Mouse (Mus musculus) limb, embryonic 14.5 days (tissue): ENCODE results near the gene Loxl4. TPM values are rescaled to one million over a fixed set of nuclear protein-coding genes. Genes with fewer than 3 reads are reported as not detected.

Source experiments
- ATAC-seq: fragments of 200-750 bp; cut with Nextera tagmentation; 2 replicates; pipeline ENCODE4 v1.8.0; 2017; ENCODE audit warnings: low read depth, moderate number of reproducible peaks, moderate TSS enrichment; ENCODE audit not compliant: low FRiP score
- DNase-seq: peaks from one replicate; pipeline ENCODE4 v3.0.0-alpha.2; 2015; ENCODE audit warnings: low spot score
- H3K27ac ChIP-seq: fragments of 300-500 bp; sonication (generic); replicated peaks from 2 replicates; pipeline ENCODE4 v1.5.1; 2014; ENCODE audit warnings: low read depth, mild to moderate bottlenecking, low read length, moderate library complexity, mixed read lengths
- H3K27me3 ChIP-seq: fragments of 300-500 bp; sonication (generic); 2 replicates; pipeline ENCODE4 v1.6.1; 2014; ENCODE audit warnings: low read length, mixed read lengths; ENCODE audit not compliant: control insufficient read depth, insufficient read depth
- H3K36me3 ChIP-seq: fragments of 300-500 bp; sonication (generic); 2 replicates; pipeline ENCODE4 v1.6.1; 2014; ENCODE audit warnings: mild to moderate bottlenecking, low read length, moderate library complexity, mixed read lengths; ENCODE audit not compliant: control insufficient read depth, insufficient read depth
- H3K4me1 ChIP-seq: fragments of 300-500 bp; sonication (generic); 2 replicates; pipeline ENCODE4 v1.6.1; 2014; ENCODE audit warnings: antibody characterized with exemption, low read length, mixed read lengths; ENCODE audit not compliant: control insufficient read depth, insufficient read depth
- H3K4me2 ChIP-seq: fragments of 300-500 bp; sonication (generic); replicated peaks from 2 replicates; pipeline ENCODE4 v1.6.1; 2014; ENCODE audit warnings: low read depth, mild to moderate bottlenecking, low read length, moderate library complexity; ENCODE audit not compliant: severe bottlenecking
- H3K4me3 ChIP-seq: fragments of 300-500 bp; sonication (generic); replicated peaks from 2 replicates; pipeline ENCODE4 v1.5.1; 2014; ENCODE audit warnings: low read length
- H3K9ac ChIP-seq: fragments of 300-500 bp; sonication (generic); 2 replicates; pipeline ENCODE4 v1.6.1; 2014; ENCODE audit warnings: mild to moderate bottlenecking, low read depth, low read length, moderate library complexity; ENCODE audit not compliant: severe bottlenecking
- H3K9me3 ChIP-seq: fragments of 300-500 bp; sonication (generic); 2 replicates; pipeline ENCODE4 v1.6.1; 2016; ENCODE audit warnings: low read length; ENCODE audit not compliant: control insufficient read depth
- POLR2A ChIP-seq: fragments of 200-500 bp; IDR thresholded peaks from 2 replicates; pipeline ENCODE4 v1.8.0; 2012; ENCODE audit warnings: inconsistent platforms, mild to moderate bottlenecking, moderate library complexity, borderline replicate concordance; ENCODE audit not compliant: insufficient read depth, insufficient read length; ENCODE audit errors: extremely low read depth
- WGBS: fragments of 180-500 bp; shearing (Covaris S2); extraction: QIAGEN DNeasy Blood & Tissue Kit; methylation state at CpG from one replicate; pipeline ENCODE4 v1.1.7; 2014; 5-methylcytosine and 5-hydroxymethylcytosine counted together
- polyA plus RNA-seq, 2 experiments: library from polyadenylated mRNA; depleted of rRNA in 1 of 2; stranded (reverse) in 1 of 2; unstranded in 1 of 2; fragments of >200 nt; fragmentation: Nextera tagmentation in 1 of 2; extraction: Ambion mirVana in 1 of 2; gene quantifications; 2 replicates each; pipeline versions ENCODE4 v1.2.1 to v1.2.3; 2012 to 2014

The Loxl4 gene
- polyA plus RNA-seq, 2 experiments: 2.5 to 11.9 TPM

DNA sequence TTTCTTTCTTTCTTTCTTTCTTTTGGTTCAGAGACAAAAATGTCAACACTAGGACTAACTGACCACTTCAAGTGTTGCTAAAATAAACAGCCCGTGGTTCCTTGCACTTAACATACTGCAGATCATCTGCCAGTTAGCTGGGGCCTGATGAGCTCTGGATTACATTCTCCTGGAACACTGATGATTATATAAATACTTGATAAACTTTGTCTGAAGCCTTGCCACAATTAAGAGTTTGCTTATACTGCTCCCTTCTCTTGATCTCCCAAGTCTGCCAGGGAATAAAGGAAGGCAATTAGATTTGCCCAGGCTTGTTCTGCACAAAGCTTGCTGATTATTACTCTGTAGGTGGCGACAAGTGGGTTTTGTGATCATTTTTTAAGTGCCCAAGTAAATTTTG is 24.9 kb downstream of the Loxl4 start:
- Histone ChIP-seq H3K9ac (no peak overlapping the region), H3K4me2 (no peak overlapping the region), H3K27ac (no peak overlapping the region), H3K9me3 (no peaks in the 10 kb centered on the region), H3K4me1 (no peaks in the 10 kb centered on the region), H3K27me3 (no peaks in the 10 kb centered on the region), H3K36me3 (peaks cover 52% of the 10 kb centered on the region), H3K4me3 (no peak overlapping the region)
- no peak for ATAC-seq
- no peak for TF ChIP-seq POLR2A
- DNase-seq: no peak
- 64% methylated on average over 2 of the region's 2 CpGs for WGBS

DNA sequence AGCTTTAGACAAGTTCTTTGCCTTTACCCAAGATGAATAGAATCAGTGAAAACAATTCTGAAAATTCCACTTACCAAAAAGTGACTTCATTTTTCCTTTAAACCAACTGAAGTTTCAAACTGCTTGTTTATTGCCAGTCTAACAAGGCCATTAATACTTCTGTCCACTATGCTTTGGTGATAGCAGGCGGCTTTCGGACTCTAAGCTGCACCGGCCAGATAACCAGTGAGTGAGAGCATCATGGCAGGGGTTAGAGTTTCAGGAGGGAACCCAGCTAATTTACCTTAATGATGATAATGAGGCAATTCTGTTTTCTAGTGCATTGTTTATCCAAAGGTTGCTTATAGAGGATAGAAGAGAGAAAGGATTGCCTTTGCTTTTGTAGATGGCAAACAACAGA is 28.4 kb downstream of the Loxl4 start:
- no peak for ATAC-seq
- no peak overlapping the region for H3K9ac ChIP-seq
- H3K9me3 ChIP-seq: no peaks in the 10 kb centered on the region
- H3K4me1 ChIP-seq: no peaks in the 10 kb centered on the region
- H3K4me2 ChIP-seq: no peak overlapping the region
- no peak overlapping the region for H3K27ac ChIP-seq
- no peak overlapping the region for H3K4me3 ChIP-seq
- H3K27me3 ChIP-seq: no peaks in the 10 kb centered on the region
- DNase-seq: no peak
- WGBS: 76% methylated on average over 3 of the region's 3 CpGs
- no peak for TF ChIP-seq POLR2A
- H3K36me3 ChIP-seq: peaks cover 37% of the 10 kb centered on the region

DNA sequence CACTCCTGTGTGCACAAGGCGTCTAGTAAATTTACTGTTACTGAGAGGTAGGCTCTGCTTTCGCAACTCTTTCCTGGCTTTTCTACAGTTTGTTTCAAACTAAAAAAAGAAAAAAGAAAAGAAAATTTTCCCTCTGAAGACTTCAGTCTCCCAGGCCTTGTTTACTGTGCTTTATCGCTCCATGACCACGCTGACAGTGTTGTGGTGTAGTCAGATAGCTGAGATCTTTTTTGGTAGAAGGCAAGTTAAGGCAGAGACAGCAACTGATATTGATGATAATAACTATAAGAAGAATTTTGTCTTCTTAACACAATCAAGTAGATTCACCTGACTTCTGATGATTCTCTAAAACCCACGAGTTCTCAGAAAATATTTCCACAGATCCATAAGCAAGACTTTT is 28.9 kb downstream of the Loxl4 start:
- H3K4me3 ChIP-seq: no peak overlapping the region
- TF ChIP-seq POLR2A: no peak
- H3K9me3 ChIP-seq: no peaks in the 10 kb centered on the region
- H3K27me3 ChIP-seq: no peaks in the 10 kb centered on the region
- ATAC-seq: no peak
- H3K36me3 ChIP-seq: peaks cover 37% of the 10 kb centered on the region
- no peaks in the 10 kb centered on the region for H3K4me1 ChIP-seq
- H3K27ac ChIP-seq: no peak overlapping the region
- no peak for DNase-seq
- no peak overlapping the region for H3K9ac ChIP-seq
- H3K4me2 ChIP-seq: no peak overlapping the region
- 91% methylated on average over 5 of the region's 5 CpGs for WGBS

DNA sequence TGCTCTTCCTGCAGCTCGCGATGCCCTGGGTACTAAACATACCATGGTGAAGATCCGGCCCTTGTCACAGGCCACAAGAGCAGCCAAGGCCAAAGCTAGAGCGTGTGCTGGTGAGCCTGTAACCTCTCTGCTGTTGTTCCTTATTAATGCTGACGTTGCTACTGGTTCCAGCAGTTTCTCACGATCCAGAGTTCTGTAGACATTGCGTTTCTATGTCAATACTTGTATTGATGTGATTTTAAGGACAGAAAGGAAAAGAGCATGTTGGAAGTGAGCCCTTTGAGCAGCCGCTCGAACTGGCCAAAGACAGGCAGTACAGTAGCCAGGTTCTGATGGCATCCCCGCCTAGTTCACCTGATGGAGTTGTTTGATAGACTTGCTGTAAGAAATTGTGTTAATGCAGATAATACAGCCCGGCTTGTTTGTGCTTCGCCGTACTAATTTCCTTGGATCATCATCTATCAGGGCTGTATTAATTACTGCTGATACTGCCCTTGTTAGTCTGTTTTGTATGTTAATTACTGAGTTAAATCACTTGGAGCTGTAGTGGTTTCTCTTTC is 29.7 kb downstream of the Loxl4 start:
- Histone ChIP-seq H3K4me1 (no peaks in the 10 kb centered on the region), H3K27me3 (no peaks in the 10 kb centered on the region)
- 94% methylated on average over 13 of the region's 13 CpGs for WGBS

DNA sequence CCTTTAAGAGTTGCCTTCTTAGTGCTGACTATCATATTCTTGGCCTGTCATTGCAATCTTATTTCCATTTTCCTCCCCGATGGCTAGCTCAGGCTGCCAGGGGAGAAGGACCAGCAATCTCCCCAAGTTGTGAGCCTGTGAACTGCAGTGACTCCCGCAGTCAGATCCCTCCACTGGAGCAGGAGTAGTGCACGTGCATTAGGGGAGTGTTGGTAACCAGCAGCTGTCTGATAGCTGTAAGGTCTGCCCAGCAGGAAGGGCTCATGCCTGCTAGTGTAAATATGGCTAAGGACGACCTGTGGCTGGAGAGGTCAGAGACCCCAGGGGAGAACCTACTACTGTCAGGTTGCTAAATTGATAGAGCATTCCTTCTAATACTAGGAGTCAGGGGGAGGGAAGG is 31.9 kb downstream of the Loxl4 start:
- no peaks in the 10 kb centered on the region for H3K9me3 ChIP-seq
- TF ChIP-seq POLR2A: no peak
- no peaks in the 10 kb centered on the region for H3K27me3 ChIP-seq
- no peaks in the 10 kb centered on the region for H3K4me1 ChIP-seq
- no peak overlapping the region for H3K27ac ChIP-seq
- H3K36me3 ChIP-seq: peaks cover 28% of the 10 kb centered on the region
- DNase-seq: no peak
- no peak for ATAC-seq
- no peak overlapping the region for H3K9ac ChIP-seq
- no peak overlapping the region for H3K4me3 ChIP-seq
- WGBS: 43% methylated on average over 4 of the region's 4 CpGs
- no peak overlapping the region for H3K4me2 ChIP-seq

More for the DNA sequence above, 29.7 kb downstream of the Loxl4 start:
- H3K4me2 ChIP-seq: no peak overlapping the region
- ATAC-seq: no peak
- no peaks in the 10 kb centered on the region for H3K9me3 ChIP-seq
- no peak for TF ChIP-seq POLR2A
- H3K4me3 ChIP-seq: no peak overlapping the region
- H3K27ac ChIP-seq: no peak overlapping the region
- peaks cover 37% of the 10 kb centered on the region for H3K36me3 ChIP-seq
- no peak overlapping the region for H3K9ac ChIP-seq
- DNase-seq: no peak

DNA sequence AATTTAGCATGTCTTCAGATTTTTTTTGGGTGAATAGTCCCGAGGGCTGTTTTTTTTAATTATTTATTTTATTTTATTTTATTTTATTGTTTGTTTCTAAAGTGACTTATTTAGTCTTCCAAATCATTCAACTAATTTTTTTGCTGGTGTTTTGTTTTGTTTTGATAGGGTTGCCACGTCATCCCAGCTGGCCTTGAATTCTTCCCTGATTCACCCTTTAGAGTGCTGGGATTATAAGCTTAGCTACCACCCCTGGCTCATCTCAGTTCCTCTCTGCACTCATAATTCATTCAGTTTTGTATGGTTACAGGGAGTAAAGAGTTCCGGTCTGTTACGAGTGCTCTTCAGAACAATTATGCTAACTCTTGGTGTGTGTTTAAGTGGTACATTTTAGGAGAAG is 34.0 kb downstream of the Loxl4 start:
- ATAC-seq (no peak), DNase-seq (no peak)
- H3K27ac ChIP-seq: no peak overlapping the region
- H3K36me3 ChIP-seq: peaks cover 13% of the 10 kb centered on the region
- no peaks in the 10 kb centered on the region for H3K27me3 ChIP-seq
- TF ChIP-seq POLR2A: no peak
- WGBS: 85% methylated on average over 4 of the region's 4 CpGs
- H3K4me1 ChIP-seq: no peaks in the 10 kb centered on the region
- H3K4me3 ChIP-seq: no peak overlapping the region
- H3K4me2 ChIP-seq: no peak overlapping the region
- no peaks in the 10 kb centered on the region for H3K9me3 ChIP-seq
- no peak overlapping the region for H3K9ac ChIP-seq
